Mouse (Mus musculus) lung, embryonic 14.5 days (tissue): ENCODE results near the gene Olfr410. TPM values are rescaled to one million over a fixed set of nuclear protein-coding genes. Genes with fewer than 3 reads are reported as not detected.

ENCODE experiments used
- ATAC-seq: fragments of 200-750 bp; cut with Nextera tagmentation; 2 replicates; pipeline ENCODE4 v1.8.0; 2017; ENCODE audit warnings: mild to moderate bottlenecking, moderate TSS enrichment, moderate library complexity; ENCODE audit not compliant: insufficient read depth
- DNase-seq: peaks from one replicate; pipeline ENCODE4 v3.0.0-alpha.2; 2015
- H3K27ac ChIP-seq: fragments of 300-500 bp; sonication (generic); 2 replicates; pipeline ENCODE4 v1.5.1; 2014; ENCODE audit warnings: low read depth, mild to moderate bottlenecking, moderate library complexity
- H3K27me3 ChIP-seq: fragments of 300-500 bp; sonication (generic); 2 replicates; pipeline ENCODE4 v1.6.1; 2014; ENCODE audit warnings: low read length, control low read depth; ENCODE audit not compliant: insufficient read depth
- H3K36me3 ChIP-seq: fragments of 300-500 bp; sonication (generic); 2 replicates; pipeline ENCODE4 v1.6.1; 2014; ENCODE audit warnings: control low read depth; ENCODE audit not compliant: insufficient read depth
- H3K4me1 ChIP-seq: fragments of 300-500 bp; sonication (generic); 2 replicates; pipeline ENCODE4 v1.6.1; 2014; ENCODE audit warnings: antibody characterized with exemption, control low read depth; ENCODE audit not compliant: insufficient read depth
- H3K4me2 ChIP-seq: fragments of 300-500 bp; sonication (generic); 2 replicates; pipeline ENCODE4 v1.6.1; 2014; ENCODE audit warnings: mild to moderate bottlenecking
- H3K4me3 ChIP-seq: fragments of 300-500 bp; sonication (generic); 2 replicates; pipeline ENCODE4 v1.5.1; 2014; ENCODE audit warnings: low read depth, low read length
- H3K9ac ChIP-seq: fragments of 300-500 bp; sonication (generic); 2 replicates; pipeline ENCODE4 v1.6.1; 2014
- H3K9me3 ChIP-seq: fragments of 300-500 bp; sonication (generic); 2 replicates; pipeline ENCODE4 v1.6.1; 2016; ENCODE audit warnings: low read depth, low read length, control low read depth
- CTCF ChIP-seq: IDR thresholded peaks from 2 replicates; pipeline ENCODE4 v1.5.1; 2016; ENCODE audit warnings: antibody characterized with exemption, low read depth
- whole genome bisulfite sequencing: fragments of 180-500 bp; shearing (Covaris S2); extraction: QIAGEN DNeasy Blood & Tissue Kit; methylation state at CpG from one replicate; pipeline ENCODE4 v1.1.7; 2014; 5-methylcytosine and 5-hydroxymethylcytosine counted together
- polyA plus RNA-seq: library from polyadenylated mRNA; unstranded; fragments of >200 nt; fragmentation: Nextera tagmentation; extraction: Ambion mirVana; gene quantifications from 2 replicates; pipeline ENCODE4 v1.2.1, GENCODE M21; 2014

The Olfr410 gene
- polyA plus RNA-seq, 1 experiment from 2014 or later, result not detected

DNA sequence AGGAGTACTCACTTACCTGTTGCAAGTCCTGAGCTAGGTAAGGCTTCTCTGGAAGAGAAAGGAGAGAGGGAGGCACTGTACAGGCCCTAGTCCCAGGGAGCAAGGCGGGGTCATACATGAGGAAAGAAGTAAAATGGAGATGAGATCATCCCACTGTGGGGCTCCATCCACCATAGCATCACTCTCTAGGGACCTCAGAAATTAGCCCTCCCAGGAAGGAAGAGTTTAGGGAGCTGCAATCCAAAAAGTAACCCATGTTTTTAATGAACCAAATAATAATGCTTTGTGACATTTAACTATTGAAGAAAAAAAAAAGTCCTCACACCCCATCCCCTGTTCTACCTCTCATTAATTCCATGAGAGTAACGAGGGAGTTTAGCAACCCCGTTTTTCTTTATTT lies 14.7 kb upstream of the Olfr410 start, which contains the start of gene Olfr411:
TSS of gene Olfr411 (minus strand) at position 101 of the 400 bp plus-strand sequence.
- ATAC-seq (no peak), DNase-seq (no peak)
- H3K9me3 ChIP-seq, result no peaks in the 10 kb centered on the region
- H3K9ac ChIP-seq, result no peak within 1 kb of the TSS
- TF ChIP-seq CTCF, result no peak
- H3K27ac ChIP-seq, result no peak within 1 kb of the TSS
- no peak within 1 kb of the TSS for H3K4me3 ChIP-seq
- no peak within 1 kb of the TSS for H3K4me2 ChIP-seq
- WGBS, result 72% methylated on average over 3 of the region's 3 CpGs
- H3K4me1 ChIP-seq, result no peaks in the 10 kb centered on the region
- H3K27me3 ChIP-seq, result no peaks in the 10 kb centered on the region
- no peaks in the 10 kb centered on the region for H3K36me3 ChIP-seq

DNA sequence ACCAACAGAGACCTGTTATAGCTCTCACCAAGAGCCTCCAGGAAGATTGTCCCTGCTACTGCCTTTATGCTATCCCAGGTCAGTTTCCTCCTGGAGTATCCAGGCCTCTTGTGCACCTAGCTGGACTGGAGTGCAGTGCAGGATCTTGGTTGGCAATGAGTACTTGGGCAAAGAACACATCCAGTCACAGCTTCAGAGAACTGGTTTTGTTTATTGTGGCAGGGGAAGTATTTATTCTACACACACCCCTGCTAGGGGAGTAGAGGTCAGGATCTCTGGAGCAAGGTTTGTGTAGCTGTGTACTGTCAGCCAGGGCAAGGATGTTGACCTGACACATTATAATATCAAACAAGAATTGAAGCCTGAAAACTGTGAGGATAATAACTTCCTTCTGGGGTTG lies 9.1 kb downstream of the Olfr410 start:
- H3K9me3 ChIP-seq, result no peaks in the 10 kb centered on the region
- ATAC-seq (no peak), DNase-seq (no peak)
- H3K4me2 ChIP-seq, result no peak overlapping the region
- no peaks in the 10 kb centered on the region for H3K36me3 ChIP-seq
- H3K4me1 ChIP-seq, result no peaks in the 10 kb centered on the region
- no peak overlapping the region for H3K9ac ChIP-seq
- H3K27ac ChIP-seq, result no peak overlapping the region
- no peak for TF ChIP-seq CTCF
- H3K27me3 ChIP-seq, result no peaks in the 10 kb centered on the region
- H3K4me3 ChIP-seq, result no peak overlapping the region

GRCm38 (mm10) chr11:74326044-74326443 lies 11.8 kb downstream of the Olfr410 start:
- Histone ChIP-seq H3K9ac (no peak overlapping the region), H3K4me3 (no peak overlapping the region), H3K36me3 (no peaks in the 10 kb centered on the region), H3K9me3 (no peaks in the 10 kb centered on the region), H3K4me1 (no peaks in the 10 kb centered on the region), H3K4me2 (no peak overlapping the region), H3K27ac (no peak overlapping the region), H3K27me3 (no peaks in the 10 kb centered on the region)
- ATAC-seq (no peak), DNase-seq (no peak)
- WGBS, result 58% methylated on average over 2 of the region's 2 CpGs
- TF ChIP-seq CTCF, result no peak

DNA sequence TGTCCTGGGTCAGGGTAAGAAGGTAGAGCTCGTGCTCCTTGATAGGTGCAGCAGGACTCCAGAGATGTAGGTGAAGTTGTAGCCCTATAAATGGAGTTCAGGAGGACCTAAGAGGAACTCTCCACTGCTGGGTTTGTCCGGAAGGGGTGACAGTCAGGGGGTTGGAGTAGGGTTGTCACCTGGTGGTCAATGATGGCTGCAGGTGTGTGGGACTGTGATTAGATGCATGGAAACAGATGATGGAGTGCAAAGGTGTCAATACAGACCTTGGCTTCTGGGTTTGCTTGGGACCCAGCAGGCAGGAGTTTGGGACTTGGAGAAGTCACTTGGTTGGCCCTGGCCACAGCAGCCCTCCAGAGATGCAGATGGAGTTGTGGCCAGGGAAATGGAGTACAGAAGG lies 50.6 kb downstream of the Olfr410 start:
- no peak for ATAC-seq
- Histone ChIP-seq H3K4me2 (no peak overlapping the region), H3K27ac (no peak overlapping the region), H3K27me3 (no peaks in the 10 kb centered on the region), H3K4me1 (no peaks in the 10 kb centered on the region), H3K9me3 (no peaks in the 10 kb centered on the region), H3K4me3 (no peak overlapping the region), H3K9ac (no peak overlapping the region), H3K36me3 (no peaks in the 10 kb centered on the region)
- no peak for TF ChIP-seq CTCF
- no peak for DNase-seq
- 76% methylated on average over 2 of the region's 2 CpGs for WGBS

- H3K9me3 ChIP-seq, result no peaks in the 10 kb centered on the region
- H3K27ac ChIP-seq, result no peak within 1 kb of the TSS
- no peaks in the 10 kb centered on the region for H3K36me3 ChIP-seq
- no peak within 1 kb of the TSS for H3K4me3 ChIP-seq
- ATAC-seq (no peak), DNase-seq (no peak)
- 44% methylated on average over 2 of the region's 2 CpGs for WGBS
- H3K4me2 ChIP-seq, result no peak within 1 kb of the TSS
- no peak within 1 kb of the TSS for H3K9ac ChIP-seq
- TF ChIP-seq CTCF, result no peak
- no peaks in the 10 kb centered on the region for H3K4me1 ChIP-seq
- no peaks in the 10 kb centered on the region for H3K27me3 ChIP-seq
These were observed 54.4 kb downstream of the Olfr410 start, which contains the start of gene Olfr59 for GRCm38 (mm10) chr11:74283436-74283835. Gene Olfr59 (plus strand): TSS chr11:74283736.

Other genes starting within 250 kb of the Olfr410 start
- not detected in 2 replicates for gene Olfr401, start 224.3 kb downstream of the Olfr410 start, polyA plus RNA-seq
- not detected in 2 replicates for gene Olfr402, start 184.5 kb downstream of the Olfr410 start, polyA plus RNA-seq
- gene Olfr403, start 151.8 kb downstream of the Olfr410 start, polyA plus RNA-seq, result not detected in 2 replicates
- not detected in 2 replicates for gene Olfr43, start 126.7 kb downstream of the Olfr410 start, polyA plus RNA-seq
- gene Olfr406, start 78.2 kb downstream of the Olfr410 start, polyA plus RNA-seq, result not detected in 2 replicates
- not detected in 2 replicates for gene Olfr59, start 54.3 kb downstream of the Olfr410 start, polyA plus RNA-seq
- not detected in 2 replicates for gene Olfr411, start 14.6 kb upstream of the Olfr410 start, polyA plus RNA-seq
- not detected in 2 replicates for gene Olfr412, start 24.0 kb upstream of the Olfr410 start, polyA plus RNA-seq